7 mouse cellular contexts compared by ENCODE assay signal in the genomic region with DNA sequence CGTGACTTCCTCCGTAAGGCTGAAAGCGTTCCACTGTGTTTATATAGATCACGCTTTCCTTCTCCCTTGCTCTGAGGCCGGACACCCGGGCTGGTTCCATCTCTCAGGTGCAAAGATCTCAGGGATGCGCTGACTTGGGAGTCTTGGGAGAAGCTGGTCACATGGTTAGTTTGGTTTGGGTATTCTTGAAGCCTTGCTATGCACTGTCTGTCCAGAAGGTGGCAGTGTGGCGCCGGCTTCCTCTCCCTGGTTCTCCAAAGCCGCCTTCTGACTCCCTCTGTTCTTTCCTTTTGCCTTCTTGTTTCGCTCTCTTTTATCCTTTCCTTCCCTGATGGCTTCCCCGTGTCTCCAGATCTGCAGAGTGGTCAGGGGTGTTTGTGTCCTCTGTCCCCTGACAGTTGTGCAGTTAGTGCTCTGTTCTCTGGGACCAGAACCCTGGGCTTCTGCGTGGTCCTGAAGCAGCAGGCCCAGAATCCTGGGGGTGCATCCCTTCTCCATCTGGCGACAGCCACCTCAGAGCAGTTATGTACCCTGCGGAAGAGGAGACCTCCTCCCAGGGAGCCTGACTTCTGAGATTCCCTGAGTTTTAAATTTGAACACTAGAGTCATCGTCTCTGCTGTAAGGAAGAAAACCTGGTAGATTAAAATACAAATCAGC.
DNase-seq lines count a peak whose midpoint lies in the region; ATAC-seq lines count a peak whose summit lies in the region.

No protein-coding gene starts in this region.

- H3K27ac ChIP-seq in forebrain, embryonic 15.5 days (replicated peaks), result peak overlapping the region; percentile 74

- ATAC-seq in forebrain, embryonic 15.5 days (replicated peaks), result no peak; the same call in 1 of the 2 replicates
- peak; percentile 57 to 75; a peak in 3 of 4 replicates for ATAC-seq in hematopoietic stem cell, adult 5-6 weeks (replicated peaks in 1 of 2; ENCODE audit: insufficient read depth in 1 of 2, low FRiP score in 2 of 2, low TSS enrichment in 1 of 2, low read depth in 1 of 2, poor library complexity in 2 of 2, severe bottlenecking in 2 of 2)

- no peaks in the 10 kb centered on the region for H3K36me3 ChIP-seq in forebrain, embryonic 15.5 days

- H3K4me1 ChIP-seq in forebrain, embryonic 15.5 days, result peaks cover 51% of the 10 kb centered on the region

- WGBS in forebrain, embryonic 15.5 days, result 33% methylated on average over 16 of the region's 16 CpGs

- H3K27me3 ChIP-seq in forebrain, embryonic 15.5 days, result no peaks in the 10 kb centered on the region

- DNase-seq in Muller cell, postnatal 12 days (ENCODE audit: inconsistent ontology term), result peak; percentile 69
- peak; percentile 79 for DNase-seq in c-Kit-positive CD71-positive TER-119-positive erythroid progenitor cells, embryonic 14.5 days (ENCODE audit: low spot score)
- peak; percentile 92 to 94 for DNase-seq in left cerebral cortex, adult 18-20 months (ENCODE audit: low spot score in 2 of 2)
- peak; percentile 70 to 85 for DNase-seq in lung, postnatal 4 days
- DNase-seq in right cerebral cortex, adult 2 months (ENCODE audit: low spot score in 2 of 2), result peak; percentile 94

- H3K4me3 ChIP-seq in forebrain, embryonic 15.5 days, result no peak overlapping the region

- H3K9ac ChIP-seq in forebrain, embryonic 15.5 days (replicated peaks), result no peak overlapping the region

- H3K4me2 ChIP-seq in forebrain, embryonic 15.5 days (replicated peaks), result no peak overlapping the region

- H3K9me3 ChIP-seq in forebrain, embryonic 15.5 days, result no peaks in the 10 kb centered on the region
